Mouse (Mus musculus) stomach, postnatal 0 days (tissue): ENCODE measurements around the gene Ank3. TPM values are rescaled to one million over a fixed set of nuclear protein-coding genes. Genes with fewer than 3 reads are reported as not detected.

ENCODE experiments used
- ATAC-seq: fragments of 200-750 bp; cut with Nextera tagmentation; 2 replicates; pipeline ENCODE4 v1.8.0; 2017; ENCODE audit not compliant: low FRiP score, low TSS enrichment
- DNase-seq: peaks from one replicate; pipeline ENCODE4 v3.0.0-alpha.2; 2016; ENCODE audit warnings: low spot score
- H3K27ac ChIP-seq: fragments of 300-500 bp; sonication (generic); replicated peaks from 2 replicates; pipeline ENCODE4 v1.5.1; 2014; ENCODE audit warnings: mild to moderate bottlenecking, control low read depth
- H3K27me3 ChIP-seq: fragments of 300-500 bp; sonication (generic); 2 replicates; pipeline ENCODE4 v1.6.1; 2014; ENCODE audit warnings: low read length; ENCODE audit not compliant: control insufficient read depth, insufficient read depth
- H3K36me3 ChIP-seq: fragments of 300-500 bp; sonication (generic); 2 replicates; pipeline ENCODE4 v1.6.1; 2014; ENCODE audit warnings: low read length, mixed read lengths; ENCODE audit not compliant: control insufficient read depth, insufficient read depth
- H3K4me1 ChIP-seq: fragments of 300-500 bp; sonication (generic); replicated peaks from 2 replicates; pipeline ENCODE4 v1.6.1; 2014; ENCODE audit warnings: antibody characterized with exemption; ENCODE audit not compliant: control insufficient read depth, insufficient read depth
- H3K4me2 ChIP-seq: fragments of 300-500 bp; sonication (generic); replicated peaks from 2 replicates; pipeline ENCODE4 v1.6.1; 2014; ENCODE audit warnings: low read depth, mild to moderate bottlenecking, control low read depth, moderate library complexity
- H3K4me3 ChIP-seq: fragments of 300-500 bp; sonication (generic); 2 replicates; pipeline ENCODE4 v1.5.1; 2014; ENCODE audit warnings: low read depth, low read length, control low read depth
- H3K9ac ChIP-seq: fragments of 300-500 bp; sonication (generic); 2 replicates; pipeline ENCODE4 v1.6.1; 2014; ENCODE audit warnings: mild to moderate bottlenecking, low read length, control low read depth, mixed read lengths
- H3K9me3 ChIP-seq: fragments of 300-500 bp; sonication (generic); 2 replicates; pipeline ENCODE4 v1.6.1; 2016; ENCODE audit warnings: low read length; ENCODE audit not compliant: control insufficient read depth
- CTCF ChIP-seq: IDR thresholded peaks from 2 replicates; pipeline ENCODE4 v1.5.1; 2016; ENCODE audit warnings: antibody characterized with exemption, low read depth, mild to moderate bottlenecking, moderate library complexity
- EP300 ChIP-seq: optimal IDR thresholded peaks from 2 replicates; pipeline ENCODE3; 2016; ENCODE audit warnings: antibody characterized with exemption
- WGBS: fragments of 180-500 bp; shearing (Covaris S2); extraction: QIAGEN DNeasy Blood & Tissue Kit; methylation state at CpG from one replicate; pipeline ENCODE4 v1.1.7; 2014; 5-methylcytosine and 5-hydroxymethylcytosine counted together
- polyA plus RNA-seq: library from polyadenylated mRNA; unstranded; fragments of >200 nt; fragmentation: Nextera tagmentation; extraction: Ambion mirVana; gene quantifications from 2 replicates; pipeline ENCODE4 v1.2.1, GENCODE M21; 2015

The Ank3 gene
- polyA plus RNA-seq, 1 experiment from 2014 or later = 16.0 TPM

- Histone ChIP-seq H3K4me1 (no peaks in the 10 kb centered on the region), H3K36me3 (no peaks in the 10 kb centered on the region), H3K9ac (no peak overlapping the region), H3K4me2 (no peak overlapping the region), H3K27me3 (no peaks in the 10 kb centered on the region), H3K27ac (peak overlapping the region; percentile 56), H3K9me3 (no peaks in the 10 kb centered on the region), H3K4me3 (no peak overlapping the region)
- TF ChIP-seq CTCF (no peak), EP300 (no peak)
- WGBS = 37% methylated on average over 10 of the region's 10 CpGs
- ATAC-seq (peak; percentile 82), DNase-seq (peak; percentile 55)
These were observed 518.3 kb downstream of the Ank3 start for GRCm38 (mm10) chr10:69916689-69917435.

DNA sequence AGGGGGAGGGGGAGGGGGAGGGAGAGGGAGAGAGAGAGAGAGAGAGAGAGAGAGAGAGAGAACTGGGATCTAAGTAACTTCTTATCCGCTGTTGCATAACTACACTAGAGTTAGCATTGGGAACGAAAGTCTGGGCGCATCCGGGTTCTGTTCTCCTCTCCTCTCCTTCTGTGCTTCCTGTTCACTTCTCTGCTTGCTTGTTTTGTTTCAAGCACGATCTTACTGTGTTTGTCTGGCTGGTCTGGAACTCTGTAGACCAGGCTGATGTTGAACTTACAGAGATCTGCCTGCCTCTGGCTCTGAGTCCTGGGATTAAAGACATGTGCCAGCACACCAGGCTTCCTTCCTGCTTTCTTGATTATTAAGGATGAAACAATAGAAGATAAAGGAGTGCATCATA, 519.1 kb downstream of the Ank3 start:
- H3K4me1 ChIP-seq = no peaks in the 10 kb centered on the region
- H3K27ac ChIP-seq = no peak overlapping the region
- no peak overlapping the region for H3K4me3 ChIP-seq
- no peaks in the 10 kb centered on the region for H3K9me3 ChIP-seq
- H3K36me3 ChIP-seq = no peaks in the 10 kb centered on the region
- no peak overlapping the region for H3K4me2 ChIP-seq
- ATAC-seq (no peak), DNase-seq (no peak)
- no peaks in the 10 kb centered on the region for H3K27me3 ChIP-seq
- 83% methylated on average over 5 of the region's 5 CpGs for WGBS
- no peak overlapping the region for H3K9ac ChIP-seq
- TF ChIP-seq CTCF (no peak), EP300 (no peak)

DNA sequence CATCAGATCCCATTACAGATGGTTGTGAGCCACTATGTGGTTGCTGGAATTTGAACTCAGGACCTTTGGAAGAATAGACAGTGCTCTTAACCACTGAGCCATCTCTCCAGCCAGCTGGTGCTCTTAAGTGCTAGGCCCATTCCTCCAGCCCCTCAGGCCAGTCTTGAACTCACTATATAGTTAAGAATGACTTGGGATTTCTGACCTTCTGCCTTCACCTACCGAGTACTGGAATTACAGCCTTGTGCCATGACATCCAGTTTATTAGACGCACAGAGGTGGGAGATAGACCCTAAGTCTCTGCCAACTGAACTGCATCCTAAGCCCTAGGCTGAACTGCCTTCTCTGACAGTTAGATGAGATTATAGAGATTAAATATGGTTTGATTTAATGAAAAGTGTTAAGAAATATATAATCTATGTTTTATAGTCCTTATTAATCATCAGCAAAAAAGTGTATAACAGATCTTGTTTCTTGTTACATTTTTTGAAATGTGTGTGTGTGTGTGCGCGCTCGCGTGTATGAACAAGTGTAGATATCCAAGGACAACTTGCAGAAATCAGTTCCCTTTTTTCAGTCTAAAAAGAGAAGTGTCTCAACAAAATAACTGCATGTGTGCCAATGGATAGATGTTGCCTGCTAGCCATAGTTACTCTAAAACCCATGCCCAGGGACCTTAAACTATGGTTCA, 520.0 kb downstream of the Ank3 start:
- ATAC-seq (no peak), DNase-seq (no peak)
- Histone ChIP-seq H3K27ac (no peak overlapping the region), H3K4me3 (no peak overlapping the region), H3K9ac (no peak overlapping the region), H3K27me3 (no peaks in the 10 kb centered on the region), H3K36me3 (no peaks in the 10 kb centered on the region), H3K4me1 (no peaks in the 10 kb centered on the region), H3K4me2 (no peak overlapping the region), H3K9me3 (no peaks in the 10 kb centered on the region)
- 93% methylated on average over 6 of the region's 6 CpGs for WGBS
- TF ChIP-seq CTCF = no peak
- TF ChIP-seq EP300 = no peak

DNA sequence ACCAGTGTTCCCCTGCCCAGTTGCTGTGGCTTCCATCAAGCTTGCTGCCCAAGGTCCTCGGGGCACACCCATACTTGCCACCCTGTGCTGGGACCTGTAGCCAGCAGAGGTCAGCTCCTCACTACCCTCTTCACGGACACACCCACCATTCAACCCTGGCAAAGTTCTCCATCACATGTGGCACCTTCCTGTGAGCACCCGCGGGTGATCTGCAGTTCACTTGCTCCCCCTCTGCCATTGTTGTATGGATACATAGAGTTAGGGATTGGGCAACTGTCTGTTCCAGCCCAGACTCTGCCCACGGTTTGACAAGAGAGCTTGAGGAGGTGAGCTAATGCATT, 520.5 kb downstream of the Ank3 start:
- WGBS = 72% methylated on average over 5 of the region's 5 CpGs
- H3K4me1 ChIP-seq = no peaks in the 10 kb centered on the region

DNA sequence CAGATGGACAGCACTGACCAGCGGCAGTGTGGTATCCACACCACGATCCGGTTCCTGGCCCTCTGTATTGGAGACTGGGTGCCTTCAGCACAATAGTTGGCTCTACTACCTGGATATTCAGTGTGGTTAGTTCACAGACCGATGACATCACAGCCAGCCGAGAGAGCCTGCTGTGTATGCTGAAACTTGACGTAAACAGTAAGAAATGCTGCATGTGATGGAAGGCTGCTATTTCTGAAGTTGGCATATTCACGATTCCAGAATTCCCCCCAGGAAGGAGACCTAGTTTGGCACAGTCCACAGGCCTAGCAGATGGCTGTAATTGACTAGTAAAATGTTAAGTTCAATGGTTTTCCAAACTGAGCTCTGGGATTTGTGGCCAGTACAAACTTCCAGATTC, 521.2 kb downstream of the Ank3 start:
- DNase-seq (no peak), ATAC-seq (no peak)
- H3K4me3 ChIP-seq = no peak overlapping the region
- no peak overlapping the region for H3K27ac ChIP-seq
- H3K9me3 ChIP-seq = no peaks in the 10 kb centered on the region
- TF ChIP-seq EP300 (no peak), CTCF (no peak)
- H3K36me3 ChIP-seq = no peaks in the 10 kb centered on the region
- H3K4me1 ChIP-seq = no peaks in the 10 kb centered on the region
- no peak overlapping the region for H3K9ac ChIP-seq
- no peak overlapping the region for H3K4me2 ChIP-seq
- WGBS = 68% methylated on average over 7 of the region's 7 CpGs
- H3K27me3 ChIP-seq = no peaks in the 10 kb centered on the region

More for the DNA sequence above, 520.5 kb downstream of the Ank3 start:
- H3K4me3 ChIP-seq = no peak overlapping the region
- no peak overlapping the region for H3K9ac ChIP-seq
- no peaks in the 10 kb centered on the region for H3K9me3 ChIP-seq
- TF ChIP-seq EP300 (no peak), CTCF (no peak)
- H3K36me3 ChIP-seq = no peaks in the 10 kb centered on the region
- ATAC-seq = no peak
- no peak overlapping the region for H3K4me2 ChIP-seq
- H3K27me3 ChIP-seq = no peaks in the 10 kb centered on the region
- no peak for DNase-seq
- no peak overlapping the region for H3K27ac ChIP-seq

GRCm38 (mm10) chr10:69922076-69922475, 523.5 kb downstream of the Ank3 start:
- Histone ChIP-seq H3K9me3 (no peaks in the 10 kb centered on the region), H3K4me1 (0 out of 2 replicates have a peak, but pooled peaks cover 2% of the 10 kb centered on the region), H3K27me3 (no peaks in the 10 kb centered on the region), H3K9ac (no peak overlapping the region), H3K4me3 (no peak overlapping the region), H3K4me2 (no peak overlapping the region), H3K36me3 (no peaks in the 10 kb centered on the region), H3K27ac (no peak overlapping the region)
- 85% methylated on average over 5 of the region's 5 CpGs for WGBS
- DNase-seq = no peak
- no peak for TF ChIP-seq EP300
- no peak for TF ChIP-seq CTCF
- ATAC-seq = no peak
